Mouse (Mus musculus) bone marrow, adult 2 months (tissue): ENCODE data around the gene Syce3. TPM values are rescaled to one million over a fixed set of nuclear protein-coding genes. Genes with fewer than 3 reads are reported as not detected.

Source experiments
- H3K27ac ChIP-seq: fragments of 200-500 bp; 2 replicates; pipeline ENCODE4 v1.5.1; 2012; ENCODE audit warnings: low read depth, mild to moderate bottlenecking, control low read depth, inconsistent platforms, low read length; ENCODE audit not compliant: control insufficient read depth, poor library complexity, insufficient read depth
- H3K4me1 ChIP-seq: fragments of 200-500 bp; 2 replicates; pipeline ENCODE4 v1.6.1; 2011; ENCODE audit warnings: low read length; ENCODE audit not compliant: control insufficient read depth, insufficient read depth
- H3K4me3 ChIP-seq: fragments of 200-500 bp; replicated peaks from 2 replicates; pipeline ENCODE3; 2011; ENCODE audit warnings: mild to moderate bottlenecking, low read depth, low read length, control low read depth; ENCODE audit not compliant: control insufficient read depth
- CTCF ChIP-seq: fragments of 200-500 bp; IDR thresholded peaks from 2 replicates; pipeline ENCODE4 v1.5.1; 2011; ENCODE audit warnings: low read length, control low read depth; ENCODE audit not compliant: control insufficient read depth, insufficient read depth
- POLR2A ChIP-seq: fragments of 200-500 bp; IDR thresholded peaks from 2 replicates; pipeline ENCODE4 v1.6.1; 2011; ENCODE audit warnings: low read depth, mild to moderate bottlenecking, control low read depth, low read length, borderline replicate concordance; ENCODE audit not compliant: control insufficient read depth
- WGBS: fragments of 180-500 bp; shearing (Covaris S2); methylation state at CpG from one replicate; pipeline ENCODE4 v1.1.7; 2018; 5-methylcytosine and 5-hydroxymethylcytosine counted together
- polyA plus RNA-seq: library from polyadenylated mRNA; stranded (reverse); fragments of >200 nt; gene quantifications from 2 replicates; pipeline ENCODE4 v1.2.4, GENCODE M21; 2011; ENCODE audit warnings: low replicate concordance; ENCODE audit not compliant: missing spikeins, insufficient read depth, insufficient read length

The Syce3 gene
- polyA plus RNA-seq, 1 experiment = not detected

DNA sequence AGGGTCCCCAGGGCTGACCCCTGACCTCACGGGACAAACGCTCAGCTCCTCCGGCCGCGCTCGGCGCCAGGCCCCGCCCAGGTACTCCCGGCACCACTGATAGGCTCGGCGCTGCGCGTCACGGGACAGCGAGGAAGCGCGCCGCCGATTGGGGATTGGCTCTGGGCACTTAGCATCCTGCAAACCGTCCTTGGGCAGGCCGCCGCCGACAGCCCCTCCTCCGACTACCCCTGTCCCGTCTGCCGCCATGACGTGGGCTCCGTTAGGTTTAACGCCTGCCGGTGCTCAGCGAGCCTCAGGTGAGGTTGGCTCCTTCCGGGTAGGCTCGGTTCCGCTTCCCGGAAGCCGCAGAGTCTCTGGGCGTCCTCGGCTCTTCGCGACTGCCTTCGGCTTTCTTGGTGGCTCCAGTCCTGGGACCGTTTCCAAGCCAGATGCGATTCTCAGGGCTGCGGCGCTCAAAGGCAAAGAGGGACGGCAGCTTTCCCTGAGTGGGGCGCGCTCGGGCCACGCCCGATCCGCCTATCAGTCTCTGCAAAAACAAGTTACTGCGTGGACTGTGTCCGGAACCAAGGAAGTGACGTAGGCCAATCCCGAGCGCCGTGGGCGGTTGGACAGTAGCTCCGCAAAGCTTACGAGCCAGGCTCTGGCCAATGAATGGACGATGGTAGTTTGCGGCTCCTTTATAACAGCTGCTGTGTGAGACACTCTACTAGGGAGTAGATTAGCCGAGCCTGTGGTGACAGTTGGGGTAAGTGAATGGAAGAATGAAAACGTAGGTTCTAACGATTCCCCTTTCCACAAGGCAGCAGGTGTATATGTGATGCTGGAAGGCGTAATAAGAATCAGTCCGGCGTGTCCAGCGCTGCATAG, 19.3 kb upstream of the Syce3 start, which contains the start of the genes C730034F03Rik, Gm44502 and Chkb:
C730034F03Rik (plus strand) TSS at position 238 of the 870 bp plus-strand sequence.
Gm44502 (minus strand) TSS at position 345 of the 870 bp plus-strand sequence.
Chkb (minus strand) TSS at position 557 of the 870 bp plus-strand sequence.
- Histone ChIP-seq H3K4me3 (peak within 1 kb of the TSS; percentile 93), H3K4me1 (peaks cover 1% of the 10 kb centered on the region; the same call in 1 of the 2 replicates), H3K27ac (peak within 1 kb of the TSS; percentile 99)
- WGBS = under 1% methylated on average over 70 of the region's 70 CpGs
- TF ChIP-seq CTCF (no peak), POLR2A (peak; percentile 53)

DNA sequence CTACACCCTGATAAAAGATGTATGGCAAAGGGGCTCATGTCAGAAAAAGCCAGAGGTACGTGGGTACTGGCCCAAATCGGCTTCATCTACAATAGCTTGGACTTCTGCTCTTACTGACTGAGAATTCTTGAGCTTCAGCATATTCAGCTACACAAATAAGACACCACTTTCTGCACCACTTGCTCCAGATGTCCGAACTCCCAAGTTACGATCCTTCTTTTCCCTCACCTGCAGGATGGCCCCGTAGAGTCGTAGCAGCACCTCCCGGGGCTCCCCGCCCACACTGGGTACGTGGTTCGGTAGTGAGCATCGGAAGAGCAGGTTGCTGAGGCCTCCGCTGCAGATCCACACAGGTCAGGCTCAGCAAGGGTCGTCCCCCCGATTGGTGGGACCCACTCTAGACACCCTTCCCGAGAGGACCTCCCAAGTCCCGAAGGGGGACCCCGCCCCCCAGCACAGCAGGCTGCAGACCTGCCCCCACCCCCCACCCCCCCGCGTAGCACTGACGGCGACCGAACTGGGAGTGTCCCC, 18.6 kb upstream of the Syce3 start:
- 10% methylated on average over 22 of the region's 22 CpGs for WGBS
- Histone ChIP-seq H3K4me1 (peaks cover 1% of the 10 kb centered on the region; the same call in 1 of the 2 replicates), H3K27ac (no peak overlapping the region; the same call in 1 of the 2 replicates), H3K4me3 (peak overlapping the region; percentile 93)
- TF ChIP-seq CTCF (no peak), POLR2A (no peak)

DNA sequence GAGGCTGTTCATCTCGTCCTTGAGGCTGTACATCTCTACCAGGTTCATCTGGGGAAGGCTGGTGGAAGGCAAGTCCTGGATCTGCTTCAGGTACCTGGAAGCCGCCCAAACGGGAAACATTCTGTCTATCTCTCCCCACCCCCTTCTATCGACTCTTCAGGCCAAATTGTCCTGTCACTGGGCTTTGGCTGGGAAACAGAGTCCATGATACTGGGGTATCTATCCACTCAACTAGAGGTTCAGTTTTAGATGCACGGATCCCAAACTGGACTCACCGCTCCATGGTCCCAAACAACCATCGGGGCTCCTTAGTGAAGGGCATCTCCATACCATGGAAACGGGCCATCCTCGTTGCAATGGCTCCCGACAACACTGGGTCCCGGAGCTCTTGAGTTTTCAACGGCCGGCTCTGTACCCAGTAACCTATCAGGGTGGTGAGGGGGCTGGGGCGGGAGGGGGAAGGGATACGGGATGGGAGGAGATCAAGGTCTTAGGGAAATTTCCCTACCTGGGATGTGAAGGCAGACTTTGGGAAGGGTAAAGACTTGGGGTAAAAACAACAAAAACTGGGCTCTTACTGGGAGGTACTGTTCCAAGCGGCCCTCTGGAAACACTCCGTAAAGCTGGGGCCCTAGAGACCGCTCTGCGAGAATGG, 18.0 kb upstream of the Syce3 start:
- WGBS = 93% methylated on average over 19 of the region's 19 CpGs
- Histone ChIP-seq H3K4me3 (no peak overlapping the region), H3K27ac (no peak overlapping the region), H3K4me1 (peaks cover 1% of the 10 kb centered on the region; the same call in 1 of the 2 replicates)
- no peak for TF ChIP-seq CTCF
- TF ChIP-seq POLR2A = no peak

DNA sequence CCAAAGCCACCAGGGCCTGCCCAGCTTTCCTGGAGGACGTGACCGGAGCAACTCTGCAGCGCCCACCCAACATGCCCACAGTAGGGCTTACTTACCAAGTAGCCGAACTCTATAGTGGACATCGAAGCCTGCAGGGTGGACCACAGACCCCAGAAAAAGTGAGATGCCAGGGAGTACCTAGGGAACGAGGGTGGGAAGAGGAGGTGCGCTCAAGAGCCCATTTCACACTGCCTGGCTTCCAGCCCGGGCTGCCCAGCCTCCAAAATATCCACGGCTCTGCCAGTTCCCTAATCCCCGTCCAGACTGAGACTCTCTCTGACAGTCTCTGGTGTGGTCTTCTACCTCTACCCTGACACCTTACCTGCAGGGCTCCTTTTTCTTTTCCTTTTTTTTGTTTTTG, 16.4 kb upstream of the Syce3 start:
- 89% methylated on average over 10 of the region's 10 CpGs for WGBS
- H3K27ac ChIP-seq = no peak overlapping the region
- TF ChIP-seq POLR2A = no peak
- TF ChIP-seq CTCF = no peak
- H3K4me1 ChIP-seq = peaks cover 1% of the 10 kb centered on the region; the same call in 1 of the 2 replicates
- H3K4me3 ChIP-seq = no peak overlapping the region

DNA sequence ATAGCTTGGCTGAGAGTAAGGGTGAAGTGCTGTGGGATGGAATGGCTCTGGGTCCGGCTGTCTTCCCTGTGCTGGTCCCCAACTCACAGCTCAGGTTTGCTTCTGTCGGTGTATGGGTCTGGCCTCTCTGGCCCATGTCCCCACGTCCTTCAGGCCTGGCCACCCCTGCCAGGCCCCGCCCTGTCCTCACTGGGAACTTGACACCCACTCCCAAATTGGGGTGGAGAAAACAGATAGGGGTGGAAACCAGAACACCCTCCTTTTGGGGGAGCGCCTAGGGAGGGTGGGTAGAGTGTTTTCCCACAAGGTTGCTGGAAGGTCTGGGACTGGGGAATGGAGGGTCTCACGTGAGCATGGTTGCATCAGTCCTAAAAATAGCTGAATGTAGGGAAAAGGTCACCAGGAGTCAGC, 15.4 kb upstream of the Syce3 start, which contains the start of gene Cpt1b:
Cpt1b (minus strand) TSS at position 153 of the 411 bp plus-strand sequence.
- peaks cover 1% of the 10 kb centered on the region; the same call in 1 of the 2 replicates for H3K4me1 ChIP-seq
- no peak within 1 kb of the TSS for H3K27ac ChIP-seq
- 85% methylated on average over 6 of the region's 6 CpGs for WGBS
- TF ChIP-seq POLR2A (no peak), CTCF (no peak)
- H3K4me3 ChIP-seq = no peak within 1 kb of the TSS

DNA sequence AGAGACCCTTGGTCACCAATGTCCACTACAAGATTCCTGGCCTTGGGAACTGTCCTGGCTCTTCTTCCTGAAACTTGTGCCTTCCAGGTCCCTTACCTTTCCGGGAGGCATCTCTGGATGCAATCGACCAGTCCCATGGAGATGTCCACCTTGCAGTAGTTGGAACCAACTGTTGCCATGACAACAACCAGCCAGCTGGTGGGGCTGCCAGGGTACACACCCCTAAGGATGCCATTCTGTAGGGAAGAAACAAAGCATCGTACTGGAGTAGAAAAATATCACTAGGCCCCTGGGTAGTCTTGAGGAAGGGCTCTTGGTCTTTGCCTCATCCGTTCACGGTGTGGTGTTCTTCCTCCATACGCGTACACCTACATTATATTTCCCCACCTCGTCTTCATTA, 14.3 kb upstream of the Syce3 start:
- no peak overlapping the region for H3K27ac ChIP-seq
- no peaks in the 10 kb centered on the region for H3K4me1 ChIP-seq
- H3K4me3 ChIP-seq = no peak overlapping the region
- TF ChIP-seq POLR2A = no peak
- no peak for TF ChIP-seq CTCF
- 90% methylated on average over 8 of the region's 8 CpGs for WGBS

DNA sequence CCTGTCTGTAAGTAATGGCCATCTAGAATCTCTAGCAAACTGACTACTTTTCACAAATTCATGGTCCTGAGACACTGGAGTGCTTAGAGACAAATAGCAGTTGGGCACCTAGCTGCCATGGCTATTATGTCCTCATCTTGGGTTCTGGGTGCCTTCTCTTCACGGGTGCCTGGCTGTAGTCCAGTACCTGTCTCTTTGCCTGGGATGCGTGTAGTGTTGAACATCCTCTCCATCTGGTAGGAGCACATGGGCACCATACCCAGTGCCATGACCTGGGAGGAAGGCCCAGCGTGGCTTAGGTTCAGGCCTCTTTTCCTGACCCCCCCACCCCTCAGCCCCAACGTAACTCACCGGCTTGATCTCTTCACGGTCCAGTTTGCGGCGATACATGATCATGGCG, 11.6 kb upstream of the Syce3 start:
- WGBS = 92% methylated on average over 9 of the region's 9 CpGs

DNA sequence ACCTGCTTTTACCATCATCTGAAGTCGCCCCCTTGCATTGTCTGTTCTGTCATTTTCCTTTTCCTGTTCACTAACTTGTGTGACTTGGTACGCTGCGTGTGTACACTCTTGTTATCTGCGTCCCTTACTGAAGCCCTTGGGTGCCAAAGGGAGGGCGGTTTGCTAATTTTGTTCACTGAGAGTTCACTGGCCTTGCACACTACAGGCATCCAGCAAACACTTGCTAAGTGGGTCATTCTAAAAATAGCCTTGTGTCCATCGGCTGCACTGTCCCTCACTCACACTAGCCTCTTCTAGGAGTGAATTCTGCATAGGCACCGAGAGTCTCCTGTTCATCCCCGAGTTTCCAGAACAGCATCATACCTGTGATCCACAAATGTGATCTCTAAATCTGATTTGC, 5.0 kb upstream of the Syce3 start:
- 82% methylated on average over 8 of the region's 8 CpGs for WGBS
- Histone ChIP-seq H3K27ac (no peak overlapping the region), H3K4me1 (no peaks in the 10 kb centered on the region), H3K4me3 (no peak overlapping the region)
- no peak for TF ChIP-seq POLR2A

More for the DNA sequence above, 11.6 kb upstream of the Syce3 start:
- Histone ChIP-seq H3K4me3 (no peak overlapping the region), H3K4me1 (no peaks in the 10 kb centered on the region), H3K27ac (no peak overlapping the region)
- TF ChIP-seq POLR2A = no peak
- TF ChIP-seq CTCF = no peak
